Mouse (Mus musculus) G1E (cell line): ENCODE measurements around the gene Chmp4b. TPM values are rescaled to one million over a fixed set of nuclear protein-coding genes. Genes with fewer than 3 reads are reported as not detected.

ENCODE experiments used
- ATAC-seq: 2 replicates; pipeline ENCODE4 v1.8.0; 2016; ENCODE audit warnings: mild to moderate bottlenecking; ENCODE audit not compliant: insufficient number of reproducible peaks, poor library complexity, low FRiP score, severe bottlenecking; ENCODE audit errors: extremely low read depth
- DNase-seq: peaks from one replicate; pipeline ENCODE4 v3.0.0; 2012; ENCODE audit warnings: low spot score
- H3K27me3 ChIP-seq: 2 replicates; pipeline ENCODE4 v1.6.1; 2012; ENCODE audit warnings: mild to moderate bottlenecking, low read length, inconsistent platforms; ENCODE audit not compliant: insufficient read depth
- H3K36me3 ChIP-seq: replicated peaks from 2 replicates; pipeline ENCODE3; 2012; ENCODE audit warnings: mild to moderate bottlenecking, inconsistent platforms
- H3K4me1 ChIP-seq: 2 replicates; pipeline ENCODE4 v1.6.1; 2012; ENCODE audit warnings: low read depth, low read length, inconsistent platforms, mixed read lengths; ENCODE audit not compliant: insufficient read depth
- H3K4me3 ChIP-seq: 2 replicates; pipeline ENCODE4 v1.5.1; 2012; ENCODE audit warnings: low read depth, mild to moderate bottlenecking, inconsistent platforms, low read length, moderate library complexity, mixed read lengths
- H3K9me3 ChIP-seq: replicated peaks from 2 replicates; pipeline ENCODE4 v1.6.1; 2012; ENCODE audit warnings: inconsistent platforms
- CTCF ChIP-seq: IDR thresholded peaks from 2 replicates; pipeline ENCODE4 v1.5.1; 2012; ENCODE audit warnings: low read depth, low read length, inconsistent platforms, mixed read lengths
- GATA1 ChIP-seq: IDR thresholded peaks from 2 replicates; pipeline ENCODE4 v1.6.1; 2012; ENCODE audit warnings: borderline replicate concordance, low read length, inconsistent platforms, mixed read lengths
- GATA2 ChIP-seq: IDR thresholded peaks from 2 replicates; pipeline ENCODE4 v1.6.1; 2012; ENCODE audit warnings: low read depth, low read length, inconsistent platforms, borderline replicate concordance
- POLR2AphosphoS5 ChIP-seq: IDR thresholded peaks from 2 replicates; pipeline ENCODE4 v1.6.1; 2012; ENCODE audit warnings: low read depth, low read length, inconsistent platforms; ENCODE audit not compliant: insufficient replicate concordance
- TAL1 ChIP-seq: conservative IDR thresholded peaks from 2 replicates; pipeline ENCODE4 v1.6.1; 2012; ENCODE audit warnings: low read depth, low read length, inconsistent platforms, mixed read lengths
- polyA plus RNA-seq: library from polyadenylated mRNA; stranded (reverse); fragments of >175 nt; gene quantifications from 2 replicates; pipeline ENCODE4 v1.2.3, GENCODE M21; 2012
- total RNA-seq, 2 experiments: library from RNA; stranded (forward) in 1 of 2; stranded (reverse) in 1 of 2; fragments of 200-1000 nt in 1 of 2; fragments of >200 nt in 1 of 2; fragmentation: Nextera tagmentation in 1 of 2; gene quantifications; 2 replicates each; pipeline ENCODE4 v1.2.3; 2014 to 2017

Chmp4b gene
- total and polyA plus RNA-seq, 3 experiments = 57.9 to 110 (median 99.8) TPM

DNA sequence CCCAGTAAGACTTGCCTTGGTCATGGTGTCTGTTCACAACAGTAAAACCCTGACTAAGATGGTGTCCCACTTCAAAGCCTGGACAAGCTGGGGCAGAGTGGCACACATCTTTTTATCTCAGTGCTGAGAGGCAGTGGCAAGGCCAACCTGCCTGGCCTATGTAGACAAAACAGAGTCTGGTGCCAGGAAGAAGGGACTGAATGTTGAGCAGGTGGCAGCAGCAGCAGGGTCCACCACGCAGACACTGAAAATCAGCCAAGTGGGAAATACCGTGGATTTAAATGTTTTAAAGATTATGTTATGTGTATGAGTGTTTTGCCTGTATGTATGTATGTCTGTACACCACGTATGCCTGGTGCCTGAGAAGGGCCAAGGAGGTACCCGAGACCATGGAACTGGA, 47.9 kb downstream of the Chmp4b start:
- Histone ChIP-seq H3K9me3 (no peaks in the 10 kb centered on the region), H3K27me3 (peaks cover 25% of the 10 kb centered on the region), H3K4me3 (no peak overlapping the region), H3K36me3 (peaks cover 24% of the 10 kb centered on the region), H3K4me1 (peaks cover 4% of the 10 kb centered on the region)
- DNase-seq (no peak), ATAC-seq (no peak)
- TF ChIP-seq TAL1 = no peak
- TF ChIP-seq CTCF = no peak

- H3K36me3 ChIP-seq = peaks cover 16% of the 10 kb centered on the region
- DNase-seq (no peak), ATAC-seq (no peak)
- H3K4me1 ChIP-seq = peaks cover 4% of the 10 kb centered on the region
- no peaks in the 10 kb centered on the region for H3K9me3 ChIP-seq
- H3K4me3 ChIP-seq = no peak overlapping the region
- no peak for TF ChIP-seq GATA1
- TF ChIP-seq TAL1 = no peak
- TF ChIP-seq GATA2 = no peak
- no peak for TF ChIP-seq POLR2AphosphoS5
- no peak for TF ChIP-seq CTCF
- peaks cover 27% of the 10 kb centered on the region for H3K27me3 ChIP-seq
These were observed 48.7 kb downstream of the Chmp4b start for GRCm38 (mm10) chr2:154700177-154700576.

GRCm38 (mm10) chr2:154702637-154703315, 51.3 kb downstream of the Chmp4b start:
- Histone ChIP-seq H3K9me3 (no peaks in the 10 kb centered on the region), H3K27me3 (peaks cover 44% of the 10 kb centered on the region), H3K4me1 (peaks cover 9% of the 10 kb centered on the region), H3K36me3 (no peaks in the 10 kb centered on the region), H3K4me3 (no peak overlapping the region)
- peak; percentile 57 for DNase-seq
- TF ChIP-seq TAL1 = no peak
- TF ChIP-seq CTCF = peak; percentile 96
- TF ChIP-seq GATA1 = no peak
- no peak for TF ChIP-seq GATA2
- no peak for TF ChIP-seq POLR2AphosphoS5
- ATAC-seq = no peak; the same call in 1 of the 2 replicates

- TF ChIP-seq POLR2AphosphoS5 = no peak
- no peak for TF ChIP-seq GATA2
- no peak for TF ChIP-seq GATA1
- no peak for TF ChIP-seq CTCF
- TF ChIP-seq TAL1 = no peak
- no peak overlapping the region for H3K4me3 ChIP-seq
- H3K9me3 ChIP-seq = no peaks in the 10 kb centered on the region
- H3K4me1 ChIP-seq = peaks cover 10% of the 10 kb centered on the region
- DNase-seq = no peak
- no peak; the same call in 1 of the 2 replicates for ATAC-seq
- no peaks in the 10 kb centered on the region for H3K36me3 ChIP-seq
- H3K27me3 ChIP-seq = peaks cover 52% of the 10 kb centered on the region
These were observed 55.2 kb downstream of the Chmp4b start for GRCm38 (mm10) chr2:154706526-154707280.

DNA sequence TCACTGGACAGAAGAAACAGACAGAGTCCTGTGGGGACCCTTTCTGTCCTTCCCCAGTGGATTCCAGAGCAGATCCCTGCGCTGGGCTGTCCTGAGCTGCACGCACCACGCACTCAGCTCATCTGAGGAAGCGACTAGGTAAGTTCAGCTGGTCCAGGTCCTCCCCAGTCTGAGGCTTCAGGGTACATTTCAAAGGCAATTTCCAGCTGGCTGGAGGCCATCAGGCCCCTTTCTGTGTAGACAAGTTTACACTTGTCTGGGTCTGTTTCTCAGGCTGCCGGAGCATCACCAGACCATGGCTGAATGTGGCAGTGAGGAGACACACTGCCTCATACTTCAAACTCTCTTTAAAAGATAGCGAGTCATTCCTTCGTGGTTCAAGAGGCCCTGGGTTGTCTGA, 55.8 kb downstream of the Chmp4b start:
- Histone ChIP-seq H3K4me3 (no peak overlapping the region), H3K9me3 (no peaks in the 10 kb centered on the region), H3K36me3 (no peaks in the 10 kb centered on the region), H3K4me1 (peaks cover 16% of the 10 kb centered on the region), H3K27me3 (peaks cover 55% of the 10 kb centered on the region)
- no peak for DNase-seq
- TF ChIP-seq GATA1 (no peak), TAL1 (no peak), CTCF (no peak), POLR2AphosphoS5 (no peak), GATA2 (no peak)
- no peak for ATAC-seq

GRCm38 (mm10) chr2:154707830-154708385, 56.4 kb downstream of the Chmp4b start:
- H3K36me3 ChIP-seq = no peaks in the 10 kb centered on the region
- no peaks in the 10 kb centered on the region for H3K9me3 ChIP-seq
- peaks cover 15% of the 10 kb centered on the region for H3K4me1 ChIP-seq
- no peak for DNase-seq
- peaks cover 53% of the 10 kb centered on the region for H3K27me3 ChIP-seq
- no peak for TF ChIP-seq TAL1
- TF ChIP-seq POLR2AphosphoS5 = no peak
- TF ChIP-seq CTCF = no peak
- no peak for TF ChIP-seq GATA2
- no peak for TF ChIP-seq GATA1
- no peak overlapping the region for H3K4me3 ChIP-seq
- ATAC-seq = no peak
